Mouse (Mus musculus) spleen, postnatal 10 days (tissue): ENCODE data around the gene Gm11937.
"Not testable (repeated sequence)": the region's sequence is repeated elsewhere in the genome, so short reads cannot be mapped to it uniquely, and the experiment has no call there.

Source experiments
- DNase-seq, 2 experiments: peaks; one replicate each; pipeline ENCODE4 v3.0.0; 2021 to 2022; ENCODE audit warnings: low spot score in 2 of 2

The Gm11937 gene

DNA sequence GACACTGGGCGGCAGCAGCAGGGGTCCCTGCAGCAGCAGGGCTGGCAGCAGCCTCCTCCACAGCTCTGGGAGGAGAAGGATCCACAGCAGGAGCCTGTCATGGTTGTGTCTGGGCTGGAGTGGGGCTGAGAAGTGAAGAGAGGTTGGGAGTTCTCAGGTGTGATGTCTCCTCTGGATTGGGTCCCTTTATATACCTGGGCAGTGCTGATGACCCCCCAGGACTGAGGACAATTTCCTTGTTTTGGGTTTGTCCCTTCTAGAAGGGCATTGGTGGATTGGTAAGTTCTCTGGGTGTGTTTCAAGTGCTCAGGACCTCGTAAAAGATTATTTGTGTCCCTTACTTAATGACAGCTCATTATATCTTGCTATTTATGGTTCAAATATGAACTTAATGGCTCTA is at the start of gene Gm11937:
TSS of gene Gm11937 (minus strand) at position 101 of the 400 bp plus-strand sequence.
- not testable (repeated sequence) for DNase-seq

DNA sequence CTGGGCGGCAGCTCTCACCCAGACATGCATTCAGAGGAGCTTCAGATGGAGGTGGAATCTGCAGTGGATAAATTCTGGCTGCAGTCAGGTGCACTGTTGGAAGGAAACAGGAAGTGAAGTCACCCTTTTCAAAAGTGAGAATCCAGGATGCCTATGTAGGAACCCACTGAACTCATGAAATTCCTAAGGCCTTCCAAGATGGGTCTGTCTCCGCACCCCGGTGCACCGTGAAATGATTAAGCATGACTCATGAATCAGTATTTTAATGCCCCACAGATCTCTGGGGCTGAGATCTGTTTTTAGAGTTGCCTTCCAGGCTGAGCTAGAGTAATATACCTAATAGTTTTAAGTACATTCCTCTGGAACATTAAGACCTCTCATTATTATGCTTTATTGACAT is 49.3 kb upstream of the Gm11937 start:
- no peak for DNase-seq

DNA sequence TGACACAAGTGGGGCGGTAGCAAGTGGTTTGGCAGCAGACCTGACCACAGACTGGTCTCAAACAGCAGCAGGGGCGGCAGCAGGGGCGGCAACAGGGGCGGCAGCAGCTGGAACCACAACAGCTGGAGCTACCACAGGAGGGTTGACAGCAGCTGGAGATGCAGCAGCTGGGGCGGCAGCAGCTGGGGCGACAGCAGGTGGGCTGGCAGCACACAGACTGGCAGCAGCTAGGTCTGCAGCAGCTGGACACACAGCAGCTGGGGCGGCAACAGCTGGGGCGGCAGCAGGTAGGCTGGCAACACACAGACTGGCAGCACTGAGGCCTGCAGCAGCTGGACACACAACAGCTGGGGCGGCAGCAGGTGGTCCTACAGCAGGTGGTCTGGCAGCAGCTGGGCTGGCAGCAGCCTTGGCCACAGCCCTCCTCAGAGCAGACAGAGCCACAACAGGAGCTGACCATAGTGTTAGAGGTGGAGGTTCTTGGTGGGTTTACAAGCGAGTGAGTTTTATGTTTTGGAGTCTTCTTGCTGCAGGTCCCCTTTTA is 48.5 kb upstream of the Gm11937 start, which contains the start of gene Gm11563:
TSS of gene Gm11563 (minus strand) at position 494 of the 544 bp plus-strand sequence.
- DNase-seq = not testable (repeated sequence)

DNA sequence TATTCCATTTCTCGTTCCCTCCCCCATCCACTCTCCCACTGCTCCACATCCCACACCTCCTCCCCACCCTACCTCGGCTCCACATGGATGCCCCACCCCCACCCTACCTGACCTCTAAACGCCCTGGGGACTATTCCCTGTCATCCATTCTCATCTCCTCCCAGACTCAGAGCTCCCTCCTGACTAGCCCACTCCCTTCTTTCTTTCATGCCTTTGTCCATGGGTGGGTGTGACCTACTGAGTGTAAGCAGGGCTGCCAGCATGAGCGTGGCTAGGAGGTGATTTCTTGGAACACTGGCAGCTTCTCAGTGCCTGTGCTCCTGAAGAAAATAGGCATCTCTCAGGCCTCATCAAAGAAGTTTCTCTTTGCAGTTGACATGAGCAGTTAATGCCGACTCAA is 47.1 kb upstream of the Gm11937 start:
- DNase-seq = no peak

DNA sequence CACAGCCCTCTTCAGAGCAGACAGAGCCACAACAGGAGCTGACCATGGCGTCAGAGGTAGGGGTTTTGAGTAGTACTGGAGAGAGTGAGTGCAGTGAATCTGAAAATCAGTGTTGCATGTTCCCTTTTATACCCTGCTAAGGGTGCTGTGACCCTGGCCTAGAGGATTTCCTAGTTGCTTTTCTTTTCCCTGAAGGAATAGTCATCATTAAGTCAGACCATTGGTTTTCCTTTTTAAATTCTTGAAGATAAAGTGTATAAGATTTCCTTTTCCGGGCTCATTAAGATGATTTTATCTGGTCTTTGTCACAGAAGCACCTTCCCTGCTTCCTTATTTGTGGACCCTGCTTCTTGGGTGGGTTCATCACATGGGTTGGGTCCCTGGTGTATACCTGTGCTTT is 40.1 kb upstream of the Gm11937 start, which contains the start of gene Gm11555:
TSS of gene Gm11555 (minus strand) at position 101 of the 400 bp plus-strand sequence.
- DNase-seq = no peak

DNA sequence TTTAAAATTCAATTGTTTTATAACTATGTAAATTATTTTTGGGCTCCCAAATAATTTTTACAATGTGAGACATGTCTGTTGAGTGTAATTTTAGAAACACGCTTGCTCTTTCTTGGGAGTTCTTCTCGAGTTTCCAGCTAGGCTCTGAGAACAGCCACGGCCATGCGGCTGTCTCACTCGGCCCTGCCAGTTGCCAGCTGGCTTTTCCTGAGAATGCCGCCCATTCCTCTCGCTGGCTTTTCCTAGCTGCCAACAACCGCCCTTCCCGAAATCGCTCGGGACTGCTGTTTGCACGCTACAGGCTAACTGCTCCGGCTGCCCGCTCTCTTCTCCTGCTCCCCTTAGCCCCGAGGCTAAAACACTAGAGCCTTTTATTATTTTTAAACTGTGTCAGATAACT is 36.5 kb upstream of the Gm11937 start:
- DNase-seq = no peak

DNA sequence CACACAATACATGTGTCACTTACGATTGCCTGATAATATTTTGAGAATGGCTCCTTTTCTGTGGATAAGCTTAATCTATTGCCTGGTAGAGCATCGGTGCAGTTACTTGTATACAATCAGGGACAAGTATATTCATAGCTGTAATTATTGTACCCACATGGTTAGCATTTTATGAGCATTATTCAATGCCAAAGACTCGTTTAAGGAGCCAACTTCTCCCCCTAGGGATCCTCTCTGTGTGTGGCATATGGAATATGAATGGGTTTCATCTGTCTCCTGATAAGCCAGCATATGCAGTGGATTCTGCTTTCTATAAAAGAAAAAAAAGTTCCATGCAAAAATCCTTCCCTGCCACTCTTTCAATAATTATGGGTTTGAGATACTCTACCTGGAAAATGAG is 34.4 kb upstream of the Gm11937 start:
- DNase-seq = no peak

DNA sequence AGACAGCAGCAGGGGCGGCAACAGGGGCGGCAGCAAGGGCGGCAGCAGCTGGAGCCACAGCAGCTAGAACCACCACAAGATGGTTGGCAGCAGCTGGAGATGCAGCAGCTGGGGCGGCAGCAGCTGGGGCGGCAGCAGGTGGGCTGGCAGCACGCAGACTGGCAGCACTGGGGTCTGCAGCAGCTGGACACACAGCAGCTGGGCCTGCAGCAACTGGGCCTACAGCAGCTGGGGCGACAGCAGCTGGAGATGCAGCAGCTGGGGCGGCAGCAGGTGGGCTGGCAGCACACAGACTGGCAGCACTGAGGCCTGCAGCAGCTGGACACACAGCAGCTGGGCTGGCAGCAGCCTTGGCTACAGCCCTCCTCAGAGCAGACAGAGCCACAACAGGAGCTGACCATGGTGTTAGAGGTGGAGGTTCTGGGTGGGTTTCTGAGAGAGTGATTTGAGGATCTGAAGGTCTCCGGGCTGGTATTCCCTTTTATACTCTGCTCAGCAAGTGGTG is 33.7 kb upstream of the Gm11937 start, which contains the start of gene Krtap4-7:
TSS of gene Krtap4-7 (minus strand) at position 455 of the 505 bp plus-strand sequence.
- not testable (repeated sequence) for DNase-seq

DNA sequence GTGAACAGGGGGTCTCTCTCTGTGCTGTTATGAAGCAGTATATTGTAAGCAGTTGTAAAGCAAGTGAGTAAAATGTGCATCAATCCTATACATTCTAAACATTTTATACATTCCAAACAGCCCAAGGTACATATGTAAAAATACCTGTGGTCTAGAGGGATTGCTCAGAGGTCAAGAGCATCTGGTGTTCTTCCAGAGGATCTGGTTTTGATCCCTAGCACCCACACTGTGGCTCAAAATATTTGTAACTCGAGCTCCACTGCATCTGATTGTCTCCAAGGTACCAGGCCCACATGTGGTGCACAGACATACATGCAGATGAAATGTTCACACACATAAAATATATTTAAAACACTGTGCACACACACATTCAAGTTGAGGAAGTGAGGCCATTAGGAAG is 30.9 kb upstream of the Gm11937 start:
- DNase-seq = no peak

DNA sequence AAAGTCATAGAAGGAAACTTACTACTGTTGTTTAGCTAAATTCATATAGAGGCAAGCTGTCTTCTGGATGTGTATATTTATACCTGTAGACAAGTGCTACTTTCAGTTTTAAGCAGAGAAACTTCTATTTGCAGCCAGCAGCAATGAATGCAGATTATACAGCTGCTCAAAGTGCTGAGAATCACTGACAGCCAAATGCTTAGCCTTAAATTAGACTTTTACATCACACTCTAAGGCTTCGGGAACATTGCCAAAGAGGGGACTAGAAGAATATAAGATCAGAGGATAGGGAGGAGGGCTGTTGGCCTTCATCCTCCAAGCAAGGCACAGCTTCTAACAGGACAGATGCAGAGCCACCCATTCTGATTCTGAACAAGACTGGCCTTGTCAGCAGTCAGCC is 27.1 kb upstream of the Gm11937 start:
- DNase-seq = no peak

DNA sequence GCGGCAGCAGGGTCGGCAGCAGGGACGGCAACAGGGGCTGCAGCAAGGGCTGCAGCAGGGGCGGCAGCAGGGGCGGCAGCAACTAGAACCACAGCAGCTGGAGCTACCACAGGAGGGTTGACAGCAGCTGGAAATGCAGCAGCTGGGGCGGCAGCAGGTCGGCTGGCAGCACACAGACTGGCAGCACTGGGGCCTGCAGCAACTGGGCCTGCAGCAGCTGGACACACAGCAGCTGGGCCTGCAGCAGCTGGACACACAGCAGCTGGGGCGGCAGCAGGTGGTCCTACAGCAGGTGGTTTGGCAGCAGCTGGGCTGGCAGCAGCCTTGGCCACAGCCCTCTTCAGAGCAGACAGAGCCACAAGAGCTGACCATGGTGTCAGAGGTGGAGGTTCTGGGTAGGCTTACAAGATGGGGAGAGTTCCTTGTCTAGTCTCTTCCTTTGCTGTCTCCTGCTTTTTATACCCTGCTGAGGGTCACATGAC is 24.7 kb upstream of the Gm11937 start, which contains the start of gene Krtap4-2:
TSS of gene Krtap4-2 (minus strand) at position 432 of the 482 bp plus-strand sequence.
- DNase-seq = no peak

DNA sequence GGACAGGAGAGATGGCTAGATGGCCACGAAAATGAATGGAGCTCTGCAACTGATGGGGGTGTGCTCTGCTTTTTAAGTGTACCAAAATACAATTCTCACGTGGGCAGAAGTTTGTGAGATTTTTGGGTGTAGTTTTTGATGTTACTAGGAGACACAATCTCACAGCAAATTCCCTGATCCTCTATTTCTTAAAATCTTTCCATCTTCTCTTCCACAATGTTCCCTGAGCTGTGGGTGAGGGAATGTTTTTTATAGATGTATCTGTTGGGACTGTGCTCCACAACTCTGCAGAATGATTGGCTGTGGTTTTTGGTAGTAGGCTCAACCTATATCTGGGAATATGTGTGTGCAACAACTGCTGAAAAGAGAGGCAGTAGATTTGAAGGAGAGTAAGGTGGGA is 23.3 kb upstream of the Gm11937 start:
- no peak for DNase-seq

DNA sequence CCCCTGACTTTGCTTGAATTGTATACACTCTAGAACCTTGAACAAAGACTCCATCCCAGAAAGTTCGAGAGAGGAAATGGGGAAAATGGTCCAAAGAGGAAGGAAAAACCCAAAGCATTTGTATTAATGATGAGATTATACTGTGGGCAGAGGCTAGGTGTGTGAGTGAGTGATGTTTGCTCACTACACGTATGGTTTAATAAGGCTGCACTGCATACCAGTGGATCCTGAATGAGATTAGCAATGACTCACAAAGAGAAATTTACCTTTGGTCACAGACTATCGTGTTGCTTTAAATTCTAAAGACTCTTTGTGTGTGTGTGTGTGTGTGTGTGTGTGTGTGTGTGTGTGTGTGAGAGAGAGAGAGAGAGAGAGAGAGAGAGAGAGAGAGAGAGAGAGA is 20.9 kb upstream of the Gm11937 start:
- DNase-seq = no peak

DNA sequence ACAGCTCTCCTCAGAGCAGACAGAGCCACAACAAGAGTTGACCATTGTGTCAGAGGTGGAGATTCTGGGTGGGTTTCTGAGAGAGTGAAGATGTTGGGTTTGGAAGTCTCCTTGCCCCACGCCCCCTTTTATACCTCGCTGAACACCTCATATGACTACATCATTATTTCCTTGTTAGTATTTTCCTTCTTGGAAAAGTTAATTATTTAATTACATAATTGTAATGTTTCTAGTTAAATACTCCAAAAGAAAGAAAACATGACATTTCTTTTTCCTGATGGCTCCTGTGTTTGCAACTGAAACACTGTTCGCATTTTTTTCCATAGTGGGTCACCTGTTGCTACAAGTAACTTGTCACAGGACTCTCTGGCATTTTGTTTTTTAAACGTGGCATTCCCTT is 18.1 kb upstream of the Gm11937 start, which contains the start of gene Krtap4-1:
TSS of gene Krtap4-1 (minus strand) at position 101 of the 400 bp plus-strand sequence.
- DNase-seq = no peak

DNA sequence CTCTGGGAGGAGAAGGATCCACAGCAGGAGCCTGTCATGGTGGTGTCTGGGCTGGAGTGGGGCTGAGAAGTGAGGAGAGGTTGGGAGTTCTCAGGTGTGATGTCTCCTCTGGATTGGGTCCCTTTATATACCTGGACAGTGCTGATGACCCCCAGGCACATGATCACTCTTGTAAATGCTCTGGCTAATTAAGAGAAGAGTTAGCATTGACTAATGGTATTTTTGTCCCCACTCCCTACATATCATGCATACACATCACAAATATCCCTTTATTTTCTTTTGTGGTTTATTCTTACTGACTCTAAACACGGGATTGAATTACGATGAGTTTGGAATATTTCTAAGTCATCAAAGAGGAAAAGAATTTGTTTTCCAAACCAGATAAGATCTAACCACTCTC is 10.3 kb upstream of the Gm11937 start, which contains the start of gene Gm11562:
TSS of gene Gm11562 (minus strand) at position 101 of the 400 bp plus-strand sequence.
- DNase-seq = no peak

DNA sequence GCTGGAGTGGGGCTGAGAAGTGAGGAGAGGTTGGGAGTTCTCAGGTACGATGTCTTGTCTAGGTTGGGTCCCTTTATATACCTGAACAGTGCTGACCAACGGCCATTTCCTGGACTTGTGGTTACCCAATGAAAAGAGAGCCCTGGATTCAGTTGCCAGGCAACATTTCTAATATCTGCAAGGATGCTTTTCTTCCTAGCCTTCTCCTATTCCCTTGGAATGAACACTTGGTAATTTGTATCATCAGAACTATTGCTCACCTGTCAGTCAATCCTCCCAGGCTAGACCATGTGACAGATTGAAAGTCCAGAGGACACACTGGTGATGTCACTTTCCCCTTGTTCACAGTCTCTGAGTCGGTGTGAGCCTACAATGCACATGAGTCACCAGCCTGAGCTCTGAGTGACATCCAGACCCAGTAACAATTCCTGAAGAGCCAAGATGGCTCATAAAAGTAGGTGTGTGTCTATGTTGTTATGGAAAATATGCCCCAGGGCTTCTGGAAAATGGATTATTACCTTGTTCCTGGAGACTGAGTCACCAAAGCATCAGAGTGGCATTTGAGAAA is 4.9 kb upstream of the Gm11937 start, which contains the start of gene Krtap2-4:
TSS of gene Krtap2-4 (minus strand) at position 51 of the 568 bp plus-strand sequence.
- DNase-seq = no peak

DNA sequence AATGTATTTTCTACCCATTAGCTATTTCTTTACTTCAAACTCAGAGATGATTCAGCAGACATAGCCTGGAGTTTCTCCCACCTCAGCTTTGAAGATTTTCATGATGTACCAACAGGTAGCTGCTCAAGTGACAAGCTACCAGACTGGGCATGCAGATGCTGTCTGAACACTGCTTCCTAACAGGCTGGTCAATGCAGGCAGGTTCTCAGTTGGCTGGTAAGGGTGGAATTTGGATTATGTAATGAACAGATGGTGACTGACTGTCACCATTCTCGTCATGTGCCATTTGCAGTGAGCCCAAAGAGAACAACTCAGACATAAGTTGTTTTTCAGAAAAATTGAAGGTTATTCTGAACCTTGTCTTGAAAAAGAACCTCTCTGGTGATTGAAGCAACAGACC is 863 bp downstream of the Gm11937 start:
- no peak for DNase-seq

DNA sequence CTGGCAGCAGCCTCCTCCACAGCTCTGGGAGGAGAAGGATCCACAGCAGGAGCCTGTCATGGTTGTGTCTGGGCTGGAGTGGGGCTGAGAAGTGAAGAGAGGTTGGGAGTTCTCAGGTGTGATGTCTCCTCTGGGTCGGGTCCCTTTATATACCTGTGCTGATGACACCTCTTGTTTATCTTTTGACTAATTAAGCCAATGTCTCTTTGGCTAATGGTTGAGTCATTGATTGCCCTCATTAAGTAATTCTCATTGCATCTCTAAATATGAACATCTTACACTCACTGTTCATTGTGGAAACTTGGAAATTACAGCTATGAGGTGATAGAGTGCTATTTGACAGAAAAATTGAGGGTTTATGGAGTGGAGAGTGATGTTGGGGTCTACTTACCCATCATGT is 6.8 kb downstream of the Gm11937 start, which contains the start of gene Gm11938:
TSS of gene Gm11938 (minus strand) at position 101 of the 400 bp plus-strand sequence.
- DNase-seq = not testable (repeated sequence)

DNA sequence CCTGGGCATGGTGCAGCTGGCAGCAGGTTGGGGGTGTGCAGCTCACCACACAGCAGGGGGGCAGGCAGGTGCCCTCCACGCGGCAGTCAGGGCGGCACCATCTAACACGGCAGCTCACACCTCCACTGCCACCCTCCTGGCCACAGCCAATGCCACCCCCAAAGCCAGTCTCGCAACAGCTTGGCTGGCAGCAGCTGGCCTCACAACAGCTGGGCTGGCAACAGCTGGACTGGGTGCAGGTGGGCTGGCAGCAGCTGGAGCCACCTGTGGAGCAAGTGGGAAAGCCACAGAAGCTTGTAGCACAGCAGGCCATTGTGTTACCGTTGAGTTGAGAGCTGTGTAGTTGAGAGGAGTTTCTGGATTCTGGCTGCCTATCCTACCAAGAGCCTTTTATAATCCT is 12.2 kb downstream of the Gm11937 start, which contains the start of gene Krtap9-3:
TSS of gene Krtap9-3 (minus strand) at position 364 of the 400 bp plus-strand sequence.
- not testable (repeated sequence) for DNase-seq

DNA sequence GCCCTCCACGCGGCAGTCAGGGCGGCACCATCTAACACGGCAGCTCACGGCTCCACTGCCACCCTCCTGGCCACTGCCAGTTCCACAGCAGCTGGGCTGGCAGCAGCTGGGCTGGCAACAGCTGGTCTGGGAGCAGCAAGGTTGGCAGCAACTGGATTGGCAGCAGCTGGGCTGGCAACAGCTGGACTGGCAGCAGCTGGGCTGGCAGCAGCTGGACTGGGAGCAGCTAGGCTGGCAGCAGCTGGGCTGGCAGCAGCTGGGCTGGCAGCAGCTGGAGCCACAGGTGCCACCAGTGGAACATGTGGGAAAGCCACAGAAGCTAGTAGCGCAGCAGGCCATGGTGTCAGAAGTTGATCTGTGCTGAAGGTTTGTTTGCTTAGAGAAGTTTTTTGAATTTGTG is 19.0 kb downstream of the Gm11937 start, which contains the start of gene Krtap1-3:
TSS of gene Krtap1-3 (minus strand) at position 359 of the 400 bp plus-strand sequence.
- DNase-seq = no peak

DNA sequence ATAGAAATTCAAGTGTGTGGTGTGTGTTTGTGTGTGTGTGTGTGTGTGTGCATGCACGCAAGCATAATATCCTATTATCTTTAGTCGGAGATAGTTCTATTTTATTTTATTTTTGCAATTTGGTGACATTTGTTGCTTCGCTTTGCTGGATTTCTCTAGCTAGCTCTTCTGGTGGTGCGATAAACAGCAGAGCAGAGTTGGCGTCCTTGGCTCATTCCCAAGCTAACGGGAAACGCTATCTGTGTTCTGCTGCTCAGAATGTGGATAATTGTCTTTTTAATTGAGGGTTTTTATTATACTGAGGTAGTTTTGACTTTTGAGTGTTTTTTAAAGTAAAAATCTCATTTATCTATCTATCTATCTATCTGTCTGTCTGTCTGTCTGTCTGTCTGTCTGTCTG is 24.9 kb downstream of the Gm11937 start:
- DNase-seq = no peak

DNA sequence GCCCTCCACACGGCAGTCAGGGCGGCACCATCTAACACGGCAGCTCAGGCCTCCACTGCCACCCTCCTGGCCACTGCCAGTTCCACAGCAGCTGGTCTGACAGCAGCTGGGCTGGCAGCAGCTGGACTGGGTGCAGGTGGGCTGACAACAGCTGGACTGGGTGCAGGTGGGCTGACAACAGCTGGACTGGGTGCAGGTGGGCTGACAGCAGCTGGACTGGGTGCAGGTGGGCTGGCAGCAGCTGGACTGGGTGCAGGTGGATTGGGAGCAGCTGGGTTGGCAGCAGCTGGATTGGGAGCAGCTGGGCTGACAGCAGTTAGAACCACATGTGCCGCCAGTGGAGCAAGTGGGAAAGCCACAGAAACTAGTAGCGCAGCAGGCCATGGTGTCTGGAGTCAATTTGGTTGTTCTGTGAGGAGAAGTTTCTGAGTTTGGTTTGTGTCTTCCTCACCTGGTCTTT is 26.7 kb downstream of the Gm11937 start, which contains the start of gene Krtap1-4:
TSS of gene Krtap1-4 (minus strand) at position 410 of the 460 bp plus-strand sequence.
- DNase-seq = no peak
